Mouse (Mus musculus): ENCODE measurements around the gene Tmem200b. TPM values are rescaled to one million over a fixed set of nuclear protein-coding genes. Genes with fewer than 3 reads are reported as not detected.

Gene Tmem200b
- total RNA-seq, 2 experiments from 2014 or later, result 9.8 to 10.9 TPM

DNA sequence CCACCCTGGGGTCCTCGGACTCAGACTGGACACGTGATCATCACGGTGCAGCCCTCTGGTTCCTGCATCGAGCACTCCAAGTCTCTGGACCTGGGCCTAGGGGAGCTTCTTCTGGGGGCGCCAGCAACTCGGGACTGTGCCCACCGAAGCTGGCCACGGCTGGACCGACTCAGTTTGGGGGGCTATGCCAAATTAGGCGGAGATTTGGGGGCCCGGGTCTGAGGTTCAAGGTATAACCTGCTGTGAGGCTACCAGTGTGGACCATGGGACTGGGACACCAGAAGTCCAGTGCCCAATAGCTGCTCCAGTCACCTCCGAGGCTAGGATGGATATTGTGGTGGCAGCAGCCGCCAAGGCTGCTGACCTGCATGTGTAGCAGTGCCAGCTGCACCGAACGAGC, 833 bp downstream of the Tmem200b start:
- Histone ChIP-seq H3K27ac (peak overlapping the region; percentile 45; the same call in 1 of the 2 replicates), H3K4me3 (peak overlapping the region; percentile 54)
- TF ChIP-seq CTCF (IDR thresholded peaks at IDR 0.05), result no peak
- intact Hi-C loops (cut with DNase I), result no loop called here
- DNase-seq (ENCODE audit: extremely low spot score in 1 of 2, low spot score in 2 of 2), result no peak

DNA sequence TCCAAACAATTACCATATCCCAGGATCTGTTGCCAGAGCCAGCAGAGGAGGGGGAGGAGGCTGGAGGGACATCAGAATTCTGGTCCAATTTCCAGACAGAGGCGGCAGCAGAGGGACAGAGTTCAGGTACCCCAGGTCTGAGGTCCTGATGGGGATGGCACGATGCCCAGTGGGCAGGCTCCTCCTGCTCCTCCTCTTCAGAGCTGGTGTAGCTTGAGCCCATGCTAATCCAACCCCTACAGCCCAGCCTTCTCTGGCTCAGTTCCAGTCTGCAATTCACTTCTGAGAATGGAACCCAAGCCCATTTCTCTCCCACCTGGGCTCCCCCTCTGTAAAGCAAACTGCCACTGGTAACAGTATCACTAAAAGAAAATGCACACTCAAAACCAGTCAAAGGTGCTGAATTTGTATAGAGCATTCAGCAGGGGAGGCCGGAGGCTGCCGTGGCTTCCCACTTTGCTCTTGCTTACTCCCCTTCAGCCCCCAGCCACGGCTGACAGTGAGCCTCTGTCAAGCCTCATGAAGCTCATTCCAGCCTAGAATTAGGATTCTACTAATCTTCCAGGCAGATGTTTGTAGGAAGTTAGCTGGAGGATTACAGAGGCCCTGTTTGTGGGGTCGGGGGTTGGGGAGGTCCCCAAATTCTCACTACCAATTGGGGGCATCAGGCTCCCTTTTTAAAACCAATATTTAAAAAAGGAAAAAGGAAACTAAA, 2.7 kb downstream of the Tmem200b start:
- Histone ChIP-seq H3K27ac (peak overlapping the region; percentile 7; the same call in 1 of the 2 replicates), H3K4me3 (no peak overlapping the region)
- no peak for DNase-seq (ENCODE audit: extremely low spot score in 1 of 2, low spot score in 2 of 2)
- no peak for TF ChIP-seq CTCF (IDR thresholded peaks at IDR 0.05)
- intact Hi-C loops (cut with DNase I), result no loop called here

DNA sequence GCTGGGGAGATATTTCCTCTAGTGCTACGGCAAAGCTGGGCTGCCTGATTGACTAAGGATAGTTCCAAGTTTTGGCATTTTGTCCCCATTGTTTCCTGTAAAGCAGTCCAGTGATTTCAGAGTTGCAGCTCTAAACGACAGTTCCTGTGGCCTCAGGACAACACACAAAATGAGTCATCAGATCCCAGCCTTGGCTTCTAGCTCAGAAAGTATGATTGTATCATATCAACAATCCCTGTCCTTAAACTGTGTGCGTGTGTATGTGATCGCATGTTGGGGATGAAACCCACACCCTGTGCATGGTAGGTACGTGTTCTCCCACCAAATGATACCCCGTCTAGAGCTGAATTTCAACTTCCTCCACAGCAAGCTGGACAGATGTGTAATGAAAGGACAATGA, 7.6 kb downstream of the Tmem200b start:
- intact Hi-C loops (cut with DNase I), result no loop called here
- no peak overlapping the region for H3K4me3 ChIP-seq
- DNase-seq (ENCODE audit: extremely low spot score in 1 of 2, low spot score in 2 of 2), result no peak
- no peak overlapping the region for H3K27ac ChIP-seq
- TF ChIP-seq CTCF (IDR thresholded peaks at IDR 0.05), result no peak

DNA sequence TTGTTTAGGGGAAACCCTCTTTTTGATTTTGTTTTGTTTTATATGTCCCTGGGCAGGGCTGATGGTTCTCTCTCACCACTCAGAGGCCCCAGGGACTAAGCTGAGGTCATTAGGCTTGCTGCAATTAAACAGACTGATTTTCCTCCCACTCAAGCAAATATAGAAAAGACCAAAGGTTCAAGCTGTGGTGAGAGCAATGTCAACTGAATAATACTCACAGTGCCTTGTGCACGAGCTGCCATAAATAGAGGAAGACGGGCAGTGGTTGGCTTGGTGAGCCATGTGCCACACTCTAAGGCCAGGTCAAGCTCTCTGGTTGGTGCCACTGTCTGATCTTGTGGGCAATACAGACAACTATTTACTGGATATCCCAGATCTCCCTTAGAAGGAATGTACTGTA, 17.9 kb downstream of the Tmem200b start:
- no peak for TF ChIP-seq CTCF (IDR thresholded peaks at IDR 0.05)
- intact Hi-C loops (cut with DNase I), result no loop called here

DNA sequence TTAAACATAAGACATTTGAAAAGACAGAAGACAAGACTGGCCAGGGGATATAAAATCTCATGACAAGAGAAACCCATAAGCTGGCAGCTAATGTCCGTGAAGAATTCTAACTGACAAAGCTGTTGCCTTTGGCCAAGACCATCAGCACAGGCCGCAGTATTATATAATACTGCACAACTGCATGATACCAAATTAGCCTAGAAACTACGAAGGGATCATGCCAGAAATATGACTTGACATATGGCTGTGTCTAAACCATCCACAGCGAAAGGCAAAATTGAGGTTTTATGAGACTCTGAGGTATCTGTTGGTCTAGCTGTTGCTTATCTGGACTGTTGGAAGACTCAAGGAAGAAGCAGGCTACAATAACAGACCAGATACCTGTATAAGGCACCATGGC, 19.3 kb downstream of the Tmem200b start:
- intact Hi-C loops (cut with DNase I), result no loop called here
- no peak for TF ChIP-seq CTCF (IDR thresholded peaks at IDR 0.05)
- no peak overlapping the region for H3K27ac ChIP-seq
- DNase-seq (ENCODE audit: extremely low spot score in 1 of 2, low spot score in 2 of 2), result no peak
- no peak overlapping the region for H3K4me3 ChIP-seq

More for the DNA sequence above, 17.9 kb downstream of the Tmem200b start:
- Histone ChIP-seq H3K4me3 (no peak overlapping the region), H3K27ac (no peak overlapping the region)
- DNase-seq (ENCODE audit: extremely low spot score in 1 of 2, low spot score in 2 of 2), result no peak

DNA sequence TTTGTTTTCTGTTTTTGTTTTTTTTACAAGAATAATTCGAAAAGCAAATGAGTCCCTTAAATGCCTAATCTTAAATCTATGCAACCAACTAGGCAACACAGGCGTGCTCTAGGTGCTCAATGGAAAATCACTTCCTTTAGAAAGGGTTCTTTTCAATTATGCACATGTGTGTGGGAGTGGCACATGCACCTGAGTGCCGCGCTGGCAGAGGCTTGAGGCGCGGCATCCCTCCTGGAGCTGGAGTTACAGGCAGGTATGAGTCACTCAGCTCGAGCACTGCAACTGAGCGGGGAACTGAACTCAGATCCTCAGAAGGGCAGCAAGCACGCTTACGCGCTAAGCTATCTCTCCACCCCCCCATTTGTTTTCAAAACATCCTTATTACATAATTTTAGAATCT, 26.3 kb downstream of the Tmem200b start:
- DNase-seq (ENCODE audit: extremely low spot score in 1 of 2, low spot score in 2 of 2), result no peak
- H3K4me3 ChIP-seq, result no peak overlapping the region
- no peak for TF ChIP-seq CTCF (IDR thresholded peaks at IDR 0.05)
- H3K27ac ChIP-seq, result no peak overlapping the region
- intact Hi-C loops (cut with DNase I), result no loop called here

DNA sequence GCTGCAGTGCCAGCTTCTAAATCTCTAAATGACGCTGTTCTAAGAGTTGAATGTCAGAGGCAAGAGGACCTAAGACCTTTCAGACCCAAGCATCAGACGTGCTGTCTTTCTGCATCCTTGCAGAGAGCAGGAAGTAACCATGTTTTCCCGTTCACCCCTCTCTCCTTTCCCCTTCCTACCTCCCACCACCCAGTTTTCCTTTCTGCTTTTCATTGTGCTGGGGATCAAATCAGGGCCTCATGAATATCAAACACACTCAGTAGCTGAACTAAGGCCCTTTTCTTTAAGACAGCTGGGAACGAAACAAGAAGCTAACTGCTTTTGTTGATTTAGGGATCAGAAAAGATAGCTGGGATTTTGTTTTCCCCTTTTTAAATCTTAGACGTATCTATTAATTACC, 28.3 kb downstream of the Tmem200b start:
- no peak for TF ChIP-seq CTCF (IDR thresholded peaks at IDR 0.05)
- no peak overlapping the region for H3K27ac ChIP-seq
- intact Hi-C loops (cut with DNase I), result loop anchor here (1.0 kb wide), 1 partner anchor 19 kb away; no protein-coding TSS in a partner anchor

DNA sequence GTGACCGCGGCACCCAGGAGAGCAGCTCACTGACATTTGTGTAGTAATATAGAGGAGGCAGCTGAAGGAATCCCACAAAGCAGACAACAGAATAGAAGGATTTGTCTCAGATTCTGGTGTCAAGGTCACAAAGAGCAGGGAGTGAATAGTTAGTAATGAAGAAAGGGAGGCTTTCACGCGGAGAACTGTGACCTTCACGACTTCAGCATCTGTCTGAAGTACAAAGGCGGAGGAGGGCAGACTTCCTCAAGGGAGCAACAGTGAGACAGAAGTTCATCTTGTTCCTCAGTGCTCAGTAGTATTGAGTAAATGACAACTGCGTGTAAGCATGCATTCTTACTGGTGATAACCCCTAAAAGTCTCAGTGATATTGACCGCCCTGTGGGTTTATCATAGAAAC, 29.1 kb downstream of the Tmem200b start:
- Histone ChIP-seq H3K27ac (no peak overlapping the region), H3K4me3 (no peak overlapping the region)
- no peak for DNase-seq (ENCODE audit: extremely low spot score in 1 of 2, low spot score in 2 of 2)
- no peak for TF ChIP-seq CTCF (IDR thresholded peaks at IDR 0.05)
- intact Hi-C loops (cut with DNase I), result loop anchor here (1.0 kb wide), 1 partner anchor 19 kb away; no protein-coding TSS in a partner anchor

More for the DNA sequence above, 28.3 kb downstream of the Tmem200b start:
- DNase-seq (ENCODE audit: extremely low spot score in 1 of 2, low spot score in 2 of 2), result no peak
- H3K4me3 ChIP-seq, result no peak overlapping the region

DNA sequence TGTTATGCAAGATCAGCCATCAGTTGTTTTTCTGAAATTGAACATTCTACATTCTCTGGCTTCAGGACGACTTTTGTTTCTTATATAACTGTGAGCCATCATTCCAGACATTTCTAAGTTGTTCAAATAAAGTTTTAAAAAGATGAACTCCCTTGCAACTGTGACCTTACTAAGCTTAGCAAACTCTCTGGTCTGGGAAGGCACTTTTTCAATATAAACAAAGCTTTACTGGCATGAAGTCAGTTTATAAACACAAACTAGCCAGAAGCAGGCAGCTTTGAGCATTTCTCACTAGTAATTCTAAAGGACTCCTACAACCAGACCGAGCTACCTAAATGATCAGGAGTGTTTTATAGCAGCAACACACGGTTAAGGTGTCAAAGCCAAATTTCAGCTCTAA, 35.6 kb downstream of the Tmem200b start:
- Histone ChIP-seq H3K4me3 (no peak overlapping the region), H3K27ac (no peak overlapping the region)
- intact Hi-C loops (cut with DNase I), result no loop called here
- no peak for DNase-seq (ENCODE audit: extremely low spot score in 1 of 2, low spot score in 2 of 2)
- no peak for TF ChIP-seq CTCF (IDR thresholded peaks at IDR 0.05)

DNA sequence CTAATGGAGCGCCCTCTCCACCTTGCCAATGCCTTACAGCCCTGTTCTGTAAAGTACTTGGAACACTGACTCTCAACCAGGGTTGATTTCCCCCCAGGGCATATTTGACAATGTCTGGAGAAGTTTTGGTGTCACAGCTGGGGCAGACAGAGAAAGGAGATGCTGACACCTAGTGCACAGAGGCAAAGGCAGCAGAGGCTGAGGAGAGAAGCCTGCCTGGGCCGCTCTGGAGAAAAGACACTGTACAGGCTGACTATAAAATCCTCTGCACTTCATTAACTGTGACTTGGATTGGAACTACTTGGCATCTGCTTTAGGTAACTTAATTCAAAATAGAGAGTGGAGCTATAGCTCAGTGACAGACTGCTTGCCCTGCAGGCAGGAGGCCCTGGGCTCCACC, 47.3 kb downstream of the Tmem200b start:
- TF ChIP-seq CTCF (IDR thresholded peaks at IDR 0.05), result peak; percentile 27
- Histone ChIP-seq H3K27ac (no peak overlapping the region), H3K4me3 (no peak overlapping the region)
- intact Hi-C loops (cut with DNase I), result loop anchor here (1.0 to 2.0 kb wide), 2 partner anchors 19 to 52 kb away; no protein-coding TSS in a partner anchor
- DNase-seq (ENCODE audit: extremely low spot score in 1 of 2, low spot score in 2 of 2), result no peak

DNA sequence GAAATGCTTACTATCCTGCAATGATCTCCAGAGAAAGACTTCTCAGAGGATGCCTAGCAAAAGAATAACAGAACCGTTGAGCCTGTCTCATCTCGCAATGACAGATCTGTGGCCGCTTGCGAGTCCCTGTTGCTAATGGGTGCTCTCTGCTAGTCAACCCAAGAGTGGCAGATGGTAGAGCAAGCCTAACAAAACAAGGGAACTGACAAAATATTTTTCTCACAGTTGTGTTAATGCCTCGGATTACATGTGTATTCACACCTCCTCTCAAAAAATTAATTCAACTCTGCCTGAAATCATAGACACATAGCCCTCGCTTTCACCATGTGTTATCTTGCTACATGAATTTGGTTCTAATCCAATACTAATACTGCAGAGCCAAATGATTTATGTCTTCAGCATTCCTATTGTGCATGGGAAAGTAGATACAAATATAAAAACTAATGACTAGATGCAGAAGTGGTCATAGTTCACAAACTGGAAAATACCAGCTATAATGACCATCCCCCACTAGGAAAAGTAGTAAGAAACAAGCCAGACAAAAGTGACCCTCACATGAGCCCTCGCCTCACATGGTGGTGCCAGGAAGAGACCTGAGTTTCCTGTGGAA, 48.8 kb downstream of the Tmem200b start:
- no peak for DNase-seq (ENCODE audit: extremely low spot score in 1 of 2, low spot score in 2 of 2)
- Histone ChIP-seq H3K27ac (no peak overlapping the region), H3K4me3 (no peak overlapping the region)
- intact Hi-C loops (cut with DNase I), result no loop called here
- no peak for TF ChIP-seq CTCF (IDR thresholded peaks at IDR 0.05)

Other genes starting within 250 kb of the Tmem200b start
- gene Ptpru, start 83.5 kb upstream of the Tmem200b start, total RNA-seq (2021), result 10 to 100 TPM; 53.4 to 59.2 TPM
- 10 to 100 TPM; 31.0 to 37.2 TPM for gene Mecr, start 78.3 kb upstream of the Tmem200b start, total RNA-seq (2021)
- 10 to 100 TPM; 70.8 to 72.8 TPM for gene Srsf4, start 48.2 kb upstream of the Tmem200b start, total RNA-seq (2021)
- not detected for gene Gm10300, start 152.9 kb downstream of the Tmem200b start, total RNA-seq (2021)
- gene Epb41, start 153.6 kb downstream of the Tmem200b start, total RNA-seq (2021), result 10 to 100 TPM; 40.7 to 41.7 TPM
- 10 to 100 TPM; 17.9 to 21.1 TPM for gene Oprd1, start 222.7 kb downstream of the Tmem200b start, total RNA-seq (2021)